Mouse (Mus musculus): ENCODE measurements at regions not wholly inside any gene's neighbourhood (a gene's known extent, or its start where the extent isn't known, plus 50 kb on each side); places are given as distances from the start of the nearest gene placed in this dataset.

DNA sequence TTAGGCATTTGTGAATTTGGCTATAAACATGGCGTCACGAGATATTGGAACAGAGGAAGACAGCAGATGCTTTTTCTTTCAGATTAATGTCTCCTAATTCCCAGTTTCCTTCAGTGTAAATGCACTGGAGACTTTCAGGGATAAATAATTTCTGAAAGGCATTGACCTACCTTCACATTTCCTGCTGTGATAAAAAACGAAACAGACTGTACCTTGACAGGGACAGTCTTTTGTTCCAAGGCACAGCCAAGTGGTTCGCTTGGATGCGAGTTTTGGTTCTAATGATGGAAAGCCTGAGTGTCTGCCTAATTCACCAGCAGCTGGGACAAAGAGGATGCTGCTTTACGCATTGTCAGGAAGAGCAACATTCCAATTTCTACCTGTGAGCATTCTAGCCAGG, 485.8 kb downstream of the Epha4 start:
- H3K27ac ChIP-seq (ENCODE audit: low read depth, low read length) = no peak overlapping the region
- TF ChIP-seq CTCF (IDR thresholded peaks at IDR 0.05; ENCODE audit: low read depth) = no peak
- no peak for ATAC-seq
- H3K9me3 ChIP-seq (ENCODE audit: control insufficient read depth) = no peaks in the 10 kb centered on the region
- H3K4me1 ChIP-seq (replicated peaks; ENCODE audit: control insufficient read depth, insufficient read depth, low read length) = no peaks in the 10 kb centered on the region
- H3K4me2 ChIP-seq (replicated peaks; ENCODE audit: low read depth) = no peak overlapping the region
- no peaks in the 10 kb centered on the region for H3K36me3 ChIP-seq (ENCODE audit: control insufficient read depth, insufficient read depth)
- H3K9ac ChIP-seq (ENCODE audit: low read depth, low read length) = no peak overlapping the region
- 84% methylated on average over 6 of the region's 6 CpGs for WGBS
- H3K27me3 ChIP-seq (replicated peaks; ENCODE audit: control insufficient read depth, insufficient read depth, low read length) = no peaks in the 10 kb centered on the region
- no peak overlapping the region for H3K4me3 ChIP-seq (ENCODE audit: low read depth, low read length)

DNA sequence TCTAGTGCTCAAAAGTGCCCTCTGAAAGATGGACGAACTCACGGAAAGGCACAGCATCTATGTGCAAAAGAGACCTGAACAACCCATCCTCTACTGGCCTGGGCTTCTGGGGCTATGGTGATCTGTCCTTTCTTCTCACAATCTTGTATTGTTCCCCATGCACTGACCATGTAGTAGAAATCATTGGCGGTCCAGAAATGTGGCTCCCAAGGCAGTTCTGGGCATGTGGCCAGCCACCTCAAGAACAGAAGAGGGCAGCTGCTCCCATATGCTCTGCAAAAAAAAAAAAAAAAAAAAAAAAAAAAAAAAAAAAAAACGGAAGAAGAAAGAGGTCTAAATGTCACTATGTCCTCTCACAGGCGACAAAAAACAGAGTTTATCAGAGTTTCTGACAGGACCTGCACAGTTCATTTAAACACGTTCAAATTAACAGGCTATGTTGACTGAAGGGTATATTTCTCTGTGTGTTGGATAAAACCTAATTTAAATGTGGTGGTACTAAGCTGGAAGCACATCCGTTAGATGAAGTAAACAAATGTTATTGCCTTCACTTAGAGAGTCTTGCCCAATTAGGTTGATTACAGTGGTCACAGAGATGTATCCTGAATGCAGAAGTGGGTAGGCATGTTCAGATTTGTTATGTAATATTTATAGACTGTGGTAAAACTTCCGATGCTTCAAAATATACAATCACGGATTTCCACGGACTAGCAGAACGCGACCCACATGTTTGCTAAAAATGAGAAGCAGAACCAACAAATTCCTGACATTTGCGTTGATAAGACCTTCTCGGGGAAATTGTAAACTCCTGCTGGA, 470.9 kb downstream of the Epha4 start:
- H3K27ac ChIP-seq (ENCODE audit: low read depth, low read length) = no peak overlapping the region
- no peak for ATAC-seq
- no peak overlapping the region for H3K4me3 ChIP-seq (ENCODE audit: low read depth, low read length)
- no peak for TF ChIP-seq CTCF (IDR thresholded peaks at IDR 0.05; ENCODE audit: low read depth)
- H3K9me3 ChIP-seq (ENCODE audit: control insufficient read depth) = no peaks in the 10 kb centered on the region
- H3K9ac ChIP-seq (ENCODE audit: low read depth, low read length) = no peak overlapping the region
- 54% methylated on average over 14 of the region's 14 CpGs for WGBS
- H3K4me2 ChIP-seq (replicated peaks; ENCODE audit: low read depth) = no peak overlapping the region
- no peaks in the 10 kb centered on the region for H3K27me3 ChIP-seq (replicated peaks; ENCODE audit: control insufficient read depth, insufficient read depth, low read length)
- H3K4me1 ChIP-seq (replicated peaks; ENCODE audit: control insufficient read depth, insufficient read depth, low read length) = 0 out of 2 replicates have a peak, but pooled peaks cover under 1% of the 10 kb centered on the region
- H3K36me3 ChIP-seq (ENCODE audit: control insufficient read depth, insufficient read depth) = no peaks in the 10 kb centered on the region

DNA sequence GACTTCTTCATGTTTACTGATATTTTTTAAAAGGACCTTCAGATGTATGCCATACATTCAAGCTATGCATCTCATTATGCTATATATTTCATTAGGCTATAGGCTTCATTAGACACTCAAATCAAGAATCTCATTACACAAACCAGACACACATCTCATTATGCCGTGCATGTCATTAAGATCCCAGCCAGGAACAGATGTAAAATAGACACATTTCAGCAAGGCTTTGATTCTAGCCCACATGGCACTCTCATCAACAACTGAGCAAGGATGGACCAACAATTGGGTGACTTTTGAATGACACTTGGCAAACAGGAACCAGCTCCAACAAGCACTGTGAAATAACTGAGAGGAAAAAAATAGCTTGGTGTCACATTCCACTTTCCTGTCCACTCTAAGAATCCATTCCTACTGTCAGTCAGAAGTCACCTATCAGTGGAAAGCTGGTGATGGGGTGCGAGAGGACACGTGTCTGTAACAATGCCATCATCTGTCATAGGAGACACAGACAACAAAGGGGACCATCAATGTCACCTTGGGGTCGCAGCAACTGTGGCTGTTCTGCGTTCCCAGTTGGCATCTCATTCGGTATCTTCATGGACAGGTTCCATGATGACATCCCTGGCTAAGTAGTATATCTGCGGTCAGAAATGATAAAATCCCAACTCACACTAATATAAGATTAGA, 466.0 kb downstream of the Epha4 start:
- Histone ChIP-seq H3K36me3 (ENCODE audit: control insufficient read depth, insufficient read depth) (no peaks in the 10 kb centered on the region), H3K27ac (ENCODE audit: low read depth, low read length) (no peak overlapping the region), H3K4me1 (replicated peaks; ENCODE audit: control insufficient read depth, insufficient read depth, low read length) (no peaks in the 10 kb centered on the region), H3K9ac (ENCODE audit: low read depth, low read length) (no peak overlapping the region), H3K4me2 (replicated peaks; ENCODE audit: low read depth) (no peak overlapping the region), H3K9me3 (ENCODE audit: control insufficient read depth) (no peaks in the 10 kb centered on the region), H3K27me3 (replicated peaks; ENCODE audit: control insufficient read depth, insufficient read depth, low read length) (no peaks in the 10 kb centered on the region), H3K4me3 (ENCODE audit: low read depth, low read length) (no peak overlapping the region)
- no peak for TF ChIP-seq CTCF (IDR thresholded peaks at IDR 0.05; ENCODE audit: low read depth)
- 95% methylated on average over 7 of the region's 7 CpGs for WGBS
- no peak for ATAC-seq

DNA sequence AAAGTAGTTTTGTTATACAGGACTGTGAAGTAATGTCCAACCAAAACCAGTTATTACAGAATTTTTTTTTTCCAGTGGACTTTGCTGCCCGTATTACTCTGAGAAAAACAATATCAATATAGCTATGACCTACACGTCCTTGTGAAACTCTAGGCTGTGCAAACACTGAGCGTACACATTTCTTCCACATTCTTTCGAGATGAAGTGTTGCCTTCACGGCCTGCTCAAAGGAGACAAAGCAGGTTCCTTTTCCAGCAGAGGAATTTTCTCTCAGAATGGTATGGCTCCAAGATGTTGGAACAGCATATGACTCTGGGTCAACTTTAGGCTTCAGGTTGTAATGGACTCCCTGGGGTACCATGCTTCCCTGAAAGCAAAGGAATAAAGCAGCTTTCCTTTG, 463.6 kb downstream of the Epha4 start:
- no peaks in the 10 kb centered on the region for H3K27me3 ChIP-seq (replicated peaks; ENCODE audit: control insufficient read depth, insufficient read depth, low read length)
- no peak overlapping the region for H3K4me3 ChIP-seq (ENCODE audit: low read depth, low read length)
- H3K9ac ChIP-seq (ENCODE audit: low read depth, low read length) = no peak overlapping the region
- no peak overlapping the region for H3K27ac ChIP-seq (ENCODE audit: low read depth, low read length)
- no peaks in the 10 kb centered on the region for H3K36me3 ChIP-seq (ENCODE audit: control insufficient read depth, insufficient read depth)
- no peaks in the 10 kb centered on the region for H3K4me1 ChIP-seq (replicated peaks; ENCODE audit: control insufficient read depth, insufficient read depth, low read length)
- no peaks in the 10 kb centered on the region for H3K9me3 ChIP-seq (ENCODE audit: control insufficient read depth)
- no peak overlapping the region for H3K4me2 ChIP-seq (replicated peaks; ENCODE audit: low read depth)
- ATAC-seq = no peak
- WGBS = 32% methylated on average over 5 of the region's 5 CpGs
- no peak for TF ChIP-seq CTCF (IDR thresholded peaks at IDR 0.05; ENCODE audit: low read depth)

DNA sequence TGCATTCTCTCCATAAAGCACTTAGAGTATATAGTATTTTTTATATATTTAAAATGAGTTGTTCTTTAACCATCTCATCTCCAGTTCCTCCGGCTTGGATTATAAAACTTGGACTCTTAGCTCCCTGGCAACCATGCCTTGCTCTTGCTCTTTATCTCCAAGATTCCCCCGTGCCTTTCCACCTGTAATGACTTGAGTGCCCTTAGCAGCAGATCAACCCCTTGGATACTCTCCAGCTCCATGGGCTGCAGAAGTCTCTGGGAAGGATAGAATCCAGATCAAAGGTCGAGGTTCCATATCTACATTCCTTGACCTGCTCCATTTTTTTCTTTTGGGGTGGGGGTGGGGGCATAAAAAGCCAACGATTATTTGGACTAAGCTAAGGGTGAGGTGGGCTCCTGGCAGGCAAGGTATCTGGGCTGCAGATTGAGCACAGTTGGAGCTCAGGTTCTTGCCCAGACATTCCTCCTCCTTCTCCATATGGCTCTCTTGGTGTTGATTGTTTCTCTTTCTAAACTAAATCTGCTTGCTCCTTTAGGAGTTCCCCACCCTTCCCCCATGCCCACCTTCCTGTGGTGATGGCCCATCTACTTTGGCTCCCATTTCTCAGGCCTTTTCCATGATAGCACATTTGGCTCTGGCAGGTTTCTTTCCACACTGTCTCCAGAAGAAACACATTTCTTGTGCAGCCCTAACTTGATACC, 460.9 kb downstream of the Epha4 start:
- ATAC-seq = no peak
- Histone ChIP-seq H3K27me3 (replicated peaks; ENCODE audit: control insufficient read depth, insufficient read depth, low read length) (no peaks in the 10 kb centered on the region), H3K4me1 (replicated peaks; ENCODE audit: control insufficient read depth, insufficient read depth, low read length) (no peaks in the 10 kb centered on the region), H3K27ac (ENCODE audit: low read depth, low read length) (no peak overlapping the region), H3K4me3 (ENCODE audit: low read depth, low read length) (no peak overlapping the region), H3K36me3 (ENCODE audit: control insufficient read depth, insufficient read depth) (no peaks in the 10 kb centered on the region), H3K9ac (ENCODE audit: low read depth, low read length) (no peak overlapping the region), H3K9me3 (ENCODE audit: control insufficient read depth) (no peaks in the 10 kb centered on the region), H3K4me2 (replicated peaks; ENCODE audit: low read depth) (no peak overlapping the region)
- WGBS = 26% methylated on average over 4 of the region's 4 CpGs
- no peak for TF ChIP-seq CTCF (IDR thresholded peaks at IDR 0.05; ENCODE audit: low read depth)

DNA sequence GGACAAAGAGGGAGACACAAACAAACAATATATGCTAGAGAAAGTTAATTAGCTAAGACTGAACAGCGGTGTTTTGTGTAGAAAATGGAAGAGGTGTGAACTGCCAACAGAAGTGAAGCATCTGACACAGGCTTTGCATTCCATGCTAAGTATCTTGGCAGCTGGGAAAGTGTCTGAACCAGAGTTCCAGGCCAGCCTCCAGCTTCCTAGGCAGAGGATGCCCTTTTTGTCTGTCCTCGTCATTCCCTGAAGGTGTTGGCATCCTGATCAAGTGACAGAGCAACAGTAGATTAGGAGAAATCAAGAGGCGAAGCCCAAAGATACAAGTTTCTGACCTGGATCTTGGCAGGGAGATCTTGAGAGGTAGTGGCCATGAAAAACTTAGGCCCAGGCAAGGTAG, 452.4 kb downstream of the Epha4 start:
- 90% methylated on average over 3 of the region's 3 CpGs for WGBS
- H3K36me3 ChIP-seq (ENCODE audit: control insufficient read depth, insufficient read depth) = no peaks in the 10 kb centered on the region
- no peak for TF ChIP-seq CTCF (IDR thresholded peaks at IDR 0.05; ENCODE audit: low read depth)

More for the DNA sequence above, 452.4 kb downstream of the Epha4 start:
- Histone ChIP-seq H3K4me3 (ENCODE audit: low read depth, low read length) (no peak overlapping the region), H3K27ac (ENCODE audit: low read depth, low read length) (no peak overlapping the region), H3K9ac (ENCODE audit: low read depth, low read length) (no peak overlapping the region), H3K4me1 (replicated peaks; ENCODE audit: control insufficient read depth, insufficient read depth, low read length) (no peaks in the 10 kb centered on the region), H3K27me3 (replicated peaks; ENCODE audit: control insufficient read depth, insufficient read depth, low read length) (no peaks in the 10 kb centered on the region), H3K9me3 (ENCODE audit: control insufficient read depth) (no peaks in the 10 kb centered on the region), H3K4me2 (replicated peaks; ENCODE audit: low read depth) (no peak overlapping the region)
- ATAC-seq = no peak
